Mouse (Mus musculus): ENCODE results near the gene Aldh3a2. TPM values are rescaled to one million over a fixed set of nuclear protein-coding genes. Genes with fewer than 3 reads are reported as not detected.

Aldh3a2 gene
- polyA plus RNA-seq, 3 experiments from 2014 or later, result 36.1 to 44.6 (median 42.1) TPM

- ATAC-seq, result no peak
These were observed 4.3 kb upstream of the Aldh3a2 start for GRCm38 (mm10) chr11:61271612-61272011.

DNA sequence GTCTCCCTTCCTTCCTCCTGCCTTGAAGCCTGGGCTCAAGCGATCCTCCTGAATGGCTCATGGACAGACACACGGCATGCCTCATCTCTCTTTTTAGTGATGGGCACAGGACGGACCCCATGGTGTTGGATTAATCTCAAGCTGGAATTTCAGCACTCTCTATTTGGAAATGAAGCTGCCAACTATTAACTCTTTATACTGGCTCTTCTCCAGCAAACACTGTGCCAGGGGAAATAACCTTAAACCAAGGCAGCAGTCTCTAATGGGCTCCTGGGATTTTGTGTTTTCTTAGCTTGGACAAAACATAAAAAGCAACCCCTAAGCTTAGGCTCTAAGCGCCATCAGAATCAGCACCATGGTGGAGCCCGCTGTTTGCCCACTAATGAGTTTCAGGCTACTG lies 3.1 kb upstream of the Aldh3a2 start:
- ATAC-seq, result no peak

- ATAC-seq, result no peak
These were observed 1.5 kb upstream of the Aldh3a2 start for GRCm38 (mm10) chr11:61268626-61269349.

DNA sequence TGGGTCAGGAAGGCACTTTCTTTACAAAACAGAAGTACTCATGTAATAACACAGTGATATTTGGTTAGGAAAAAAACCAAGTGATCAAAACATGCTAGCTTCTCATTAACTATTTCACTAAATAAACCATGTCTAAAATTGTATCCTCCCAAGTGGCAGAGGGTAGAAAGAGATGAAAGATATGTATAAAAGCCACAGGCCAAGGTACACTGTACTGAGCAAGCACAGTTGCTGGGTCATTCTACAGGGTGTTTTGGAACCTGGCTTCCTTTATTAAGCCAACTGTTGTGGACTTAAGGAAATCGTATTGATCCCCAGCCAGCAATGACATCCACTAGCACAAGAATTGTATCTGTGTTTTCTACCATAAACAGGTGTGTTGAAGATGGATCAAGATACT lies 3.4 kb downstream of the Aldh3a2 start:
- ATAC-seq, result no peak

- no peak for ATAC-seq
These were observed 4.7 kb downstream of the Aldh3a2 start for GRCm38 (mm10) chr11:61262516-61262915.

- no peak for ATAC-seq
These were observed 8.2 kb downstream of the Aldh3a2 start for GRCm38 (mm10) chr11:61259106-61259505.

DNA sequence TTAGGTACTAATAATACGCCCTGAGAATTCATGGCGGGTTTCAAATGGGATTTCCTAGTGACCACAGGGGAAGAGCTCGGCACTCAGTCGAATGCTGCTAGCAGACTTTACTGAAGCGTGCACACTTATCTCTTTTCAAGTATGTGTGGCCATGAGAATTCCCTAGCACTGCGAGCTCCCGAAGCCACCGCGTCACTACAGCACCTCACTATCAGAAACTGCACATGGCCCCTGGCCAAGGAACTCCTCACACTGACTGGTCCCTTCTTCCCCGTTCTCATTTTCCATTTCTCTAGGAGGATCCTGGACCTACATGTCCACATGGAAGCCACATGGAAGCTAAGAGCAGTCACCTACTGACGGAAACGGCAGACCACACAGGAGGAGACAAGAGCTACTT lies 14.5 kb downstream of the Aldh3a2 start:
- ATAC-seq, result no peak

GRCm38 (mm10) chr11:61251741-61252140 lies 15.5 kb downstream of the Aldh3a2 start:
- no peak for ATAC-seq

- no peak for ATAC-seq
These were observed 22.9 kb downstream of the Aldh3a2 start for GRCm38 (mm10) chr11:61244406-61244805.

GRCm38 (mm10) chr11:61236015-61236414 lies 31.2 kb downstream of the Aldh3a2 start:
- ATAC-seq, result no peak

GRCm38 (mm10) chr11:61234174-61234573 lies 33.1 kb downstream of the Aldh3a2 start:
- no peak for ATAC-seq

DNA sequence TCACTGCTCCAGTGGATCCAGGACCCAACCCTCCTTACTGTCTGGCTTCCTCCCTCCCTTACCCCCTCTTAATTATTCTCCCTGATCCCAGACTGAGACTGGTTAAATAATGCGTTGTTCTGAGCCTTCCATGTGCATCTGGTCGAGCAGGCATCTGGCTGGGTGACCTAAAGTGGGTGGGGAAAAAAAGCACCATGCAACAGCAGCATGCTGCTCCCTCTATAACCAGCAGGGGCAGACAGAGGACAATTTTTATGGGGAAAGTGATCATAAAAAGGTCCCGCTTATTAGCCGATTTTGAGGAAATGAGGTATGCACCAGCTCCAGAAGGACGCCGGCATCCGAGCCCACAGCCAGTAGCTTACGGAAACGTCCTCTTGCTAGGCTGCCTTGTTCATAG lies 35.9 kb downstream of the Aldh3a2 start:
- ATAC-seq, result no peak

GRCm38 (mm10) chr11:61228406-61228805 lies 38.9 kb downstream of the Aldh3a2 start:
- no peak for ATAC-seq

- ATAC-seq, result no peak
These were observed 39.4 kb downstream of the Aldh3a2 start for GRCm38 (mm10) chr11:61227816-61228215.

- no peak for ATAC-seq
These were observed 41.3 kb downstream of the Aldh3a2 start for GRCm38 (mm10) chr11:61225941-61226412.

GRCm38 (mm10) chr11:61225511-61225910 lies 41.8 kb downstream of the Aldh3a2 start:
- ATAC-seq, result no peak

GRCm38 (mm10) chr11:61224907-61225306 lies 42.4 kb downstream of the Aldh3a2 start:
- ATAC-seq, result no peak

DNA sequence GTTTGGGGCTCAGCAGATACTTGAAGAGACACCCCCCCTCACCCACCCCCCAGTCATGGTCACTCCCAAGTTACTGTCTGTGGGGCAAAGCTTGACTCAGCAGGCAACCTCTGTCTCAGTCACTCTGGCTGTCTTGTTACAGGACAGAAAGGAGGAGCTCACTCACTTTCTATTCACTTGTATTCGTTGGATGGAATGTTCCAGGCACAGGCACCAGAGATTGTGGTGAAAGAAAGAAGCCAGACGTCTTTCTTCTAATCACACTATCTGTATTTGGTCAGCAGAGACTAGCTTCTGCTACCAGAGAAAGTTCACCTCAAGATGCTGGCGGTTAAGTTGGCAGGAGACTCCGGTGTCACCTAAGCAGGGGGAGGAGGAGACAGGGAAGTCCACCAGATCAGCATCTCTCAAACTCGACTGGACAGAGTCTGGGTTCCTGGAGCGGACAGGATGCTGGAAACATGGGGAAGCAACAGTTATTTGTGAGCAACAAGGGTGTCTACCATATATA lies 43.0 kb downstream of the Aldh3a2 start:
- ATAC-seq, result no peak

DNA sequence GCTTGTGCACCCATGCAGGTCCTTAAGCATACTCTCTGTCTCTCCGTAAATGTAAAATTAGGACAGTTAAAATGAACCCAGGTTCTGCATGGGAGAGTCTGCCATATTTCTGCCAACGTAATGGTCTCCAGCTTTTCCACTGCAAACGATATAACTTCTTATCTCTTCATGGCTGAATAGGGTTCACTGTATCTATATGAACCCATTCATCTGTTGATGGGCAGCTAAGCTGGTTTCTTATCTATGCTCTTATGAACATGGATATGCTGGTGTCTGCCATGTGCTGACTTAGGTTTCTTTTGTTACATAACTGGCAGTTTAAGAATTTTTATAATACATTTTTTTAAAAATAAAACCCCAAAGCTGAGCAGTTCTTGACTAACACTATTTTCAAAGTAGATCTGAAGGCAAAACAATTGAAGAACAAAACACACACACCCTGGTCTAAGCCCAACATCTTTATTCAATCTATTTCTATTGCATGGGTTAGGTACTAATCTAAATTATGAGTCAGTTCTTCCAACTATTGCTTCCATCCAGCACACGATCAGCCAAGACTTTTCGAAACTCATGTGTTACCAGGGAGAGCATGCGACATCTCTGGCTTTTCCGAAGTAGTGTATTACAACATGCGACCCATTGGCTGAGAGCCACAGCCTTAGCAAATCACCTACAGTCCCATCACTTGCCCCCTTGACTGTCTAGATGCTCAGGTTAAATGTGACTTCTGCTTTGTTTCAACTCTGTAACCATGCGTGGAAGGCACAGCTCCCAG lies 44.1 kb downstream of the Aldh3a2 start:
- no peak for ATAC-seq

DNA sequence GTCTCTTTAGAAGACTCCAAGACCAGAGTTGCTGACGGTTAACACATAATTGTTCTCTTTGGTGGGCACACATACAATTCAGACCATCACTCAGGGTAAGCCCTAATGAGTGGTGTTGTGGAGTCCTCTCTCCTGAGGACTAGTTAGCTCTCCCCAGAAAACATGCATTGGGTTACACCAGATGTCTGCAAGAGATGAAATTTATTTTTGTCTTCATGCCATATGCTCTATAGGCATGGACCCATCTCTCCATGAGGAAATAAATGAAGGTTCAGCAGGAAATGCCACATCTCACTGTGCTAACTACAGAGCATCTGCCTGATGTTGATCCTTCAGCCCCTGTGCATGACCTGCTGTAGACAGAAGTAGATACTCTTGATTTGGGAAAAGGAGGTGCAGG lies 45.3 kb downstream of the Aldh3a2 start:
- no peak for ATAC-seq

- ATAC-seq, result no peak
These were observed 46.9 kb downstream of the Aldh3a2 start for GRCm38 (mm10) chr11:61220156-61220881.

- ATAC-seq, result no peak
These were observed 51.3 kb downstream of the Aldh3a2 start for GRCm38 (mm10) chr11:61215936-61216335.

GRCm38 (mm10) chr11:61212102-61212501 lies 55.2 kb downstream of the Aldh3a2 start:
- ATAC-seq, result no peak
